Mouse (Mus musculus) lung, postnatal 4 days (tissue): ENCODE data around the gene Clta.

Source experiments
- DNase-seq, 2 experiments: peaks; one replicate each; pipeline ENCODE4 v3.0.0; 2021

The Clta gene

DNA sequence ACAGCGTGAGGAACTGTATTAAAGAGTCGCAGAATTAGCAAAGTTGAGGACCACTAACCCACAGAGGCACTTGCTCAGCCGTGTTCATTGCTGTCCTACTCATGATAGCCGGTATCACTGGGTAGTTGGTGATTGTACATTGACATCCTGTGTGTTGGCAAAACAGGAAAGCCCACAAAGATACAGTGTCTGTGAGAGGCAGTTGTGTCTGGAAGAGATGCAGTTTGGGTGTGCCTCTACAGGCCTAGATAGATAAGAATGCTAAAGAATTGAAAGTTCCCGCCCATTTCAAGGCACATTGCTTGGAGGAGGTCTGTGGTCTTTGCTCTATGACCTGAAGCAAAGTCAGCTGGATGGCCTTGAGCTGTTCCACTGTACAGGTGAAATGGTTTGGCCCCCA lies at the start of gene Clta:
Gene Clta, plus strand, starts transcription at position 327 of the 400 bp plus-strand sequence.
- no peak for DNase-seq

DNA sequence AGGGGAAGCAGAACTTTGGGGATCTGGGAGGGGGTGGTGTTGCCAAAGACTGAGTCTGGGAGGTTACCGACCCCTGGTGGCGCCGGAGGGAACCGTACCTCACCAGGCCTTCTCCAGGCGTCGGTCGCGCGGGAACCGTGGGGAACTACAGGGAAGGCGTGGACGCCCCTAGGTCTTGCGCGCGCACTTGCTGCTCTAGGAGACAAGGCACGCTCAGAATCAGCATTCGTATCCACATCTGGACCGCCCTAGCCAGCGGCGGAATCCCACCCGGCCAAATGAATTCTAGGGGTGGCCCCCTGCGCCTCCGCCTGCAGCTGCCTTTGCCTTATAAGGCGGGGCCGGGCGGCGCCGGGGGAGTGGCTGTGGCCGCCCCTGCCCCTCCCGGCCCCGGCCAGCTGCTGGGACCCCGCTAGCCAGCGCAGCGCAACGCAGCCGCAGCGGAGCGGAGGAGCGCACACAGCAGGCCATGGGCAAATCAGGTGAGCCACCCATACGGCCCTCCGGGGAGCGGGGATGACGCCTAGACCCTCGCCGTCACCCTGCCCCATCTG lies 46.9 kb upstream of the Clta start, which contains the start of gene Glipr2:
Gene Glipr2, plus strand, starts transcription at position 110 of the 554 bp plus-strand sequence.
- DNase-seq: peak; percentile 90 to 93

DNA sequence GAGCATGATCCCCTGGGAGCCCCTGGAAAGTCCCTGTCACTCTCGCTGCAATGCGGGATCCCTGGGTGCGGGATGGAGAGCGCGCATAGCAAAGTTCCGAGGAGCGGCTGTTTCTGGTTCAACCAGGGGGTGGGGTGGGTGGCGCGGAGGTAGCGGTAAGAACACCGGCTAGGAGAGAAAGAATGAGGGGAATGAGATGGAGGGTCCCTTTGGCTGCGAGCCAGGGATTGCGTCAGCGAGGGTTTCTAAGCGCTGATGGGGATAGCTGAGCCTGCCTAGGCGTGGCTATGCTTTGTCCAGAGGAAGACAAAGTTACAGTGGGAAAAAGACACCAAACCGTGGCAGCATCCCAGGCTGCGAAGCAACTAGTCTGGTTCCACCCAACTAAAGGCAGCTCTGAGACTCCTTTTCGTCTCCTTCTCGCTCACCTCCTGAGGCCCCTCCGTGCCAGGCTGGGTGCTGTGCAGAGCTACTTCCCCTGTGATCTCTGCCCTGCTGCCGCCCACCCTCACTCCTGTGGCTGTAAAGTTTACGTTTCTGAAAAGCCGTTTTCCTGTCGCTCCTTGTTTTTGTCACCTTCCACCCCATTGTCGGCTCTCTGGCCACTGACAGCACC lies 46.3 kb upstream of the Clta start:
- peak; percentile 77 to 80 for DNase-seq

GRCm38 (mm10) chr4:43959523-43960179 lies 44.6 kb upstream of the Clta start:
- no peak for DNase-seq

DNA sequence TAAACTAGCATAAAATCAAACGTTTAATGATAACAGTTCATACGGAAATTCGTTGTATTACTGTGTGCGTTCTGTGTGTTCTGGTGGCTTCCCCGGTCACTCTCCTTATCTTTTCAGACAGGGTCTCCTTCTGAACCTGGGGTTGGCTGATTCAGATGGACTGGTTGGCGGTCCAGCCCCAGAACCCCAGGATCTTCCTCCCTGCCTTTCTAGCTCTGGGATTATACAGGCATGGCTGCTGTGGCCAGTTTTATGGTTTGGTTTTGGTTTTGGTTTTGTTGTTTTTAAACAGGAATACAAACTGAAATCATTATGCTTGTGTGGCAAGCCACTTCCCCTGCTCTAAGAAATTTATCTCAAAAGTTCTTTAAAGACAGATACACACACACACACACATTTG lies 44.0 kb upstream of the Clta start:
- no peak for DNase-seq

GRCm38 (mm10) chr4:43964326-43964833 lies 39.9 kb upstream of the Clta start:
- DNase-seq: peak; percentile 43 to 50

DNA sequence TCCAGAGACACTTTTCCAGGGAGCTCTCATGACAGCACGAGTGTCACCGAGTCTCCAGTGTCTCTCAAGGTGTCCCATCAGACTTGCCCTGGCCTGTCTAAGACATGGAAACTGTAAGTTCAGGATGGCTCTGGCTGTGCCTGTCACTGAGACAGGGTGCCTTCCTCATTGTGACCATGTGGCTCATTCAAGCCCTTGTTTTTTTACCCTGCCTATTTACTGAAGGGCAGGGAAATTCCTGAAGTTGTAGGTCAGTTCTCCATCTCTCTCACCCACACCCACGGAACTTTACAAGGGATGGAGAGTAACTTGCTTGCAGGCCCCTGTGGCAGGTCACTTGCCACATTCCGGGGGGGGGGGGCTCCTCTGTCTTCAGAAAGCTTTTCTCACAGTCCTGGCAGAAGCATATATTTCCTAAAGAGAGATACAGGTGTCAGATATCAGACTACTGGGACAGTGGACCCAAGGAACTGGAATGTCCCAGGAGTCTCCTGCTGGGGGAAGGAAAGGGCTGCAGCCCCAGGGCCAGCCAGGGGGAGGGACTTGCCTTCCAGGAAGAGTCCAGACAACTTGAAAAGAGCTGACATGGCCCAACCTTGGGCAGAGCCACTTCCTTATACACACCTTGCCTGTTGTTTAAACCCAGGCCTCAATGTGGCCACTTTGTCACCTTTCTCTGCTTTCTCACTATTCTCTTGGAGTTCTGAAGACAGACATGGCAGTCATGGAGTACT lies 39.1 kb upstream of the Clta start:
- peak; percentile 44 to 51 for DNase-seq

DNA sequence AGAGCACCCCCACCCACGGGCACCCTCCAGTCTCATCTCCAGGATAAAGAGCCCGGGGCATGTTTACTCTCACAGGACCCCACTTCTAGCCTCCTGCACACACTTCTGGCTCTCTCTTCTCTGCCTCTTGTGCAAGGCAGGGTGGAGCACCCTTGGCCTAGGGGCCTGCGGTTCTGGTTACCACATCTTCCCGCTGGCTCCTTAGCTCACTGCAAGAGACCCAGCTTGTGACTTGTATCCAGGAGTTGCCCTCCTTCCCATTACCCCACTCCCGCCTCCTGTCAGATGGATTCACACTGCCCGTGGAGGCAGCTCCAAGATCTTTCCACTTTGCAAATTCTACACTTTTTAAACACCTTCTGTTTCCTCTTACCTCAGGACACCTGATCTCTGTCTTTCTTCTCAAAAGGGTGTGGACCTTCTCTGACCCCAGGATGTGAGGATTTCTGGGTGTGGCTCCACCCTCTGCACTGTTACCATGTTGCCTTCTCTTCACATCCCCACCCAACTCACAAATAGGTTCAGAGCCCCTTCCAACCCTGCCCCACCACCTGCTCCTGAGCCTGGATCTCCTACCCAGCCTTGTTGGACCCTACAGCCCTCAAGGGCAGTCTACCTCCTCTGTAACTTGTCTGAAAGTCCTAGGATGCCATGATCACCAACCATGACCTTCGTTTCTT lies 38.3 kb upstream of the Clta start:
- DNase-seq: peak; percentile 60 to 70

DNA sequence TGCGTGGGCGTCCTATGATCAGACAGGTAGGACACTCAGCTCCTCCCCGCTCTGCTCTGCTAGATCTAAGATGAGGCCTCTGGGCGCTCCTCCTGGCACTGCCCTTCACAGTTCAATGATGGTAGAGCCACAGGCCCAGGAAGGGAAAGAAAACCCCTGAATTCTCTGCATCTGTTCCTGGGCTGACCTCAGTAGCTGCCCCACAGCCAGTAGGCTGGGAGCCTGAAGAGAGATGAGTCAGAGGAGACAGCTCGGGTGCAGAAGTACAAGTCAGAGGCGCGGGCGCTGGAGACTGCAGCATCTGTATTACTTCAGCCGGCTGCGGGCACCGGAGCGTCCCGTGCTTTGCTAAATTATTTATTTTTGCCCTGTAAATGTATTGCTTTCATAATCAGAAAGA lies 35.6 kb upstream of the Clta start:
- DNase-seq: peak; percentile 72 to 81

GRCm38 (mm10) chr4:43969373-43969772 lies 34.9 kb upstream of the Clta start:
- DNase-seq: peak in 1 of 2 experiments; percentile 5

- DNase-seq: no peak
Measured at GRCm38 (mm10) chr4:43970393-43971330, 33.6 kb upstream of the Clta start.

DNA sequence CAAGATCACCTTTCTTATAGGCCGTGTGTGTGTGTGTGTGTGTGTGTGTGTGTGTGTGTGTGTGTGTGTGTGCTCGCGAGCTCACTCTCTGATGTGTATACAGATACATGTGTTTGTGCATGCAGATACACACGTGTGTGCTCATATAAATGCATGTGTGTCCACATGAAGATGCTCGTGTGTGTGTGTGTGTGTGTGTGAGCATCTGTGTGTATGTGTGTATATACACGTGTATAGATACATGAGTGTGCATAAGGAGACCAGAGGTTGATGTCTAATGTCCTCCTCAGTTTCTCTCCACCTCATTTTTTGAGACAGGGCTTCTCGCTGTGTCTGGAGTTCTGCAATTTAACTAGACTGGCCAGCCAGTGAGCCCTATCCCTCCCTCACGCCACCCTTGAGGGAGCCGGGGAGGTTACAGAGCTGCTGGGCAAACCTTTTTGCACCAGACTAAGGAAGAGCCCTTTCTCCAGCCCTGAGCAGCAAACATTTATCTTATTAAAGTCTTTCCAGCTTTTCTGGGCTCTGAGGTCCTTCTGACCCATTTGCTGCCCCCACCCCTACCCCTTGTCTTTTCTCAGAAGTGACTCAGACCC lies 32.6 kb upstream of the Clta start:
- no peak for DNase-seq

DNA sequence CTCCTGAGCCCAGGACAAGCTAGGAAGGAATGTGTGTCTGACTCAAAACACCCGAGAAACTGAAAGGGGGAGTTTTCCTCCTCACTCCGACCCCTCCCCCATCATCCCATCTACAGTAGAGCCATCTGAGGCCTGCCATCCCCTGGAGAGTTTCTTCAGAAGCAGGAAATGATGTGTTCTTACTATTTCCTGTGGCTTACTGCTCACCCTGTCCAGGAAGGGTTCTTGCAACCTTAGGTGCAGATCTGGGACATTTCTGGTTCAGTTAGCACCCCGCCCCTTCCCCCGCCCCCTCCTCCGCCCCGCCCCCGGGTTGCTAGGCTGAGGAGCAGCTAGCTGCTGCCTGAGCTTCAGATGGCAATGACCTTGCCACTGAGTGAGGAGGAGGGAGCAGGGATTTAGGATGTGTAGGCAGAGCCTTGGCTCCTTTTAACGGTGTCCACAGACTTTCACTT lies 32.1 kb upstream of the Clta start:
- peak; percentile 51 to 67 for DNase-seq

GRCm38 (mm10) chr4:43973526-43973981 lies 30.7 kb upstream of the Clta start:
- DNase-seq: peak; percentile 72 to 73

DNA sequence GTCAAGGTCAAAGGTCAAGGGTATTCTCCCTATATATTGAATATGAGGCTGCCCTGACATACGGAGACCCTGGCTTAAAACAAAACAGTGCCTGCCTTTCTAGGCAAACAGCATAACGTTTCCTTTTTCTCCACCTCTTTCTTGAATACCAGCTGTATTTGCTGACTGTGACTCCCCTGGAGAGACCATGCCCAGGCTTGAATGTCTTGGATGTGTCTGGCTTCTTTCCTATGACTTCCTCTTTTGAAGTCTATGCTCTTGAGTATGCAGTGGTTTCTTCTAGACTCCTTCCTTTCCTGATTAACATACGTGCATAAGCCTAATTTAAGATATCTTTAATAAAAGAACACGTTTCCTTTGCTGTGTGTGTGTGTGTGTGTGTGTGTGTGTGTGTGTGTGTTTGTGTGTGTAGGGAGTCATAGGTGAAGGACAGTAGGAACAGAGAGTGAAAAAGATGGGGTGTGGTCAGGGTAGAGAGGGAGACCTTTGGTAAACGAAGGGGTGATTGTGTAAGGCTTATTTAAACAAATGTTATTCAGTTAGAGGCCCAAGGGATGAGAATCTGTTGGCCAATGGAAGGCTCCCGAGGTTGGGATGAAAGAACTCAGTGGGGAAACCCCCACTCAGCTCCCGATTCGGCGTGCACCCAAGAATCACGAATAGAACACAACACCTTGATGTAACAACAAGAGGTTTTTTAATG lies 29.2 kb upstream of the Clta start:
- DNase-seq: peak in 1 of 2 experiments; percentile 3

DNA sequence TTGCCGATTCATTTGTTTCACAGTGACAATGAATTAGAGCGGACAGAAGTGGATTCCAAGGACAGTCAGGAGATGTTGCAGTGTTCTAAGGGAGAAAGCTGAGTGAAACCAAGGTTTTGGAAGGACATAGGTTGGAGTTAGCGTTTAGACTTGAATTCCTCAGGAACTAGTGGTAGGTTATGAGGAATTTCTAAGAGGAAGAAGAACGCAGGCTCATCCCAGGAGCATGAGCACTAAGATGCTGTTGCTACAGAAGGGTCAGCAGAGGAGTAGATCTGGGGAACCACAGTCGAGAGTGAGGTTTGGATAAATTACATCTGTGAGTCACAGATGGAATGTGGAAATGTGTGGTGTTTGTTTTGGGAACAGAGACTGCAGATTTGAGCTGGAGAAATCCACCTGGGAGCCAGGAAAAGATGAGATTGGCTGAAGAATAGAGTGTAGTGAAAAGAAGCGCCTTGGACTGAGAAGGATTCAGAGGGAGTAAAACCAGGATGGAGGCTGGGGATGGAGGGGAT lies 28.0 kb upstream of the Clta start:
- peak in 1 of 2 experiments; percentile 3 for DNase-seq

DNA sequence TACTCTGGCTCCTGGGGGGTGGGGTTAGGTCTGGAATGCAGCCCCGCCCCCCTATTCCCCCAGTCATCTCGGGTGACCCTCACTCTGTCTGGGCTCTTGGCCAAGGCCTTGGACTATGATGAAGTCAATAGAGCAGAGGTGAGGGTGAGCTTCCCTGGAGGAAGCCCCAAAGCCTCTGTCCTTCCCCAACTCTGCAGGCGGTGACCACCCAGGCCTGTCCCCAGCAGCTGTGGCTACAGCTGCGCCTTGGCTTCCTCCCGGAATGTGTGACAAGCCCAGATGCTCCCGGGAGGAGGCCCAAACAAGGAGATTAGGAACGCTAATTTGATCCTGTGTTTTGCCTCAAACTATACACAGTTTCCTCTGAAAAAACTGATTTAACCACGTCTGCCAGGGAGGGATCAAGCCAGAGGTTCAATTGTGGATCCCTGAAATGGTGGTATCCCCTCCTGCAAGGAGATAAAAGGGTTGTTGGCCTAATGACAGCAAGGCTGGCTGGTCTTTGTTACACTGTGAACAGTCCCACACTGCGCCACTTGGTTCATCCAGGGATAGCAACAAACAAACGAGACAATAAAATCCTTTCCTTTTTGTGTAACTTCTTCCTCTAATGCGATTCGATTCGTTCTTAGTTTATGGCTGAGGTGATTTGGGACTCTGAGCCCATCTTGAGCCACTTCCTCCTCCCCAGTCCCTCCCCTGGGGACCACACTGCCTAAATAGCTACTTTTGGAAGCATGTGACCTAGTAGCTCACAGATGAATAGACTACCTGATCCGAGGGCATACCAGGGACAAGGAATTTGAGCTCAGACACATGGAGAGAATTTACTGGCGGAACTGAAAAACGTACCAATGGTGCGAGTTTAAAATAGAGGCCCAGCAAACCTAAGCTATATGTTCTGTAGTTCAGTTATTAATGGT lies 25.5 kb upstream of the Clta start:
- peak; percentile 50 to 82 for DNase-seq

GRCm38 (mm10) chr4:43979746-43980145 lies 24.5 kb upstream of the Clta start:
- DNase-seq: peak; percentile 71 to 81

GRCm38 (mm10) chr4:43980236-43980635 lies 24.0 kb upstream of the Clta start:
- peak in 1 of 2 experiments; percentile 4 for DNase-seq
